Mouse (Mus musculus): Measurements from ENCODE around the gene Bpgm. TPM values are rescaled to one million over a fixed set of nuclear protein-coding genes. Genes with fewer than 3 reads are reported as not detected.
A peak's percentile ranks its signal among the peaks of the same experiment; 100 is the strongest.

Bpgm gene
- polyA plus RNA-seq, 1 experiment, result 18.6 TPM

DNA sequence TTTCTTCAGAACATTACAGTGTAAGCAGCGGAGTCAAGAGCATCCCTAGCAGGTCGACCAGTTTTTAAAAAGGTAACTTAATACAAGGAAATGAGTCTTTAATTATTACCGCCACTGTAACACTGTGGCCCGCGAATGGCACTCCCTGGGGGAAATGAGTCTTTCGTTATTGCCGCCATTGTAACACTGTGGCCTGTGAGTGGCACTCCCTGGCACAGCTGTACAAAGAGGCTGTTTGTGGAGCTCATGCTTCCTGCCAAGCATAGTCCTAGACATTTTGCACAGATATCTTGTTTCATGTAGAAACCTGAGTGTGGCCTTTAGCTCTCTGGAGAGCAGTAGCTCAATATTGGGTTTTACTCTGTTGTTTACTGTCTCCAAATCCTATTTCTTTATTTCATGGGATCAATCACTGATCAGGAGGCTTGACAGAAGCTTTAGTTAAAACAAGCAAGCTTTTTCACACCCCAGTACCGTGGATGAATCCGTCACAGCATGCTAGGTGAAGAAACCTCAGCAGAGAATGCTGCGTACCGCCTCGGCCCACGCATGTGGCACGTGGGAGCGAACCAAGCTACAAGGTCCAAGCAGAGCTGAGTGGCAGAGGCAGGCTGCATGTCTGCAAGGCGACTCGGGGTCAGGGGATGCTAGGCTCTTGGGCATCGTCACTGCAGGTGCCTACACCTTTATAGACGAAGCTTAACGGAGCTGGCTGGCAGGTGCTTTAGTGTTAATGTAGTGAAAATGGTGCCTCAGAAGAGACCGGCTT lies 17.5 kb downstream of the Bpgm start:
- no peaks in the 10 kb centered on the region for H3K27me3 ChIP-seq (ENCODE audit: control insufficient read depth, insufficient read depth, insufficient read length)
- H3K36me3 ChIP-seq (ENCODE audit: control insufficient read depth, insufficient read depth), result no peaks in the 10 kb centered on the region
- no peak overlapping the region for H3ac ChIP-seq (ENCODE audit: control insufficient read depth, insufficient read length)
- peak overlapping the region; percentile 57 for H3K4me2 ChIP-seq (ENCODE audit: low read depth)
- H3K79me2 ChIP-seq (ENCODE audit: control insufficient read depth, insufficient read depth), result no peaks in the 10 kb centered on the region
- no peak overlapping the region for H3K4me3 ChIP-seq
- TF ChIP-seq MYOD1 (IDR thresholded peaks at IDR 0.05; ENCODE audit: control insufficient read depth in 1 of 3, insufficient read length in 2 of 3, low read depth in 2 of 3) (peak in 2 of 3 experiments; percentile 38 to 69), MAX (IDR thresholded peaks at IDR 0.05; ENCODE audit: low read depth) (no peak), USF1 (IDR thresholded peaks at IDR 0.05; ENCODE audit: low read depth) (no peak), MYOG (IDR thresholded peaks at IDR 0.05; ENCODE audit: control insufficient read depth in 1 of 3, insufficient read depth in 1 of 3, insufficient read length in 2 of 3, low read depth in 2 of 3) (peak in 1 of 3 experiments; percentile 59)

GRCm38 (mm10) chr6:34495140-34495551 lies 19.1 kb downstream of the Bpgm start:
- Histone ChIP-seq H3ac (ENCODE audit: control insufficient read depth, insufficient read length) (no peak overlapping the region), H3K4me2 (ENCODE audit: low read depth) (peak overlapping the region; percentile 47), H3K27me3 (ENCODE audit: control insufficient read depth, insufficient read depth, insufficient read length) (no peaks in the 10 kb centered on the region), H3K36me3 (ENCODE audit: control insufficient read depth, insufficient read depth) (no peaks in the 10 kb centered on the region), H3K4me3 (no peak overlapping the region), H3K79me2 (ENCODE audit: control insufficient read depth, insufficient read depth) (no peaks in the 10 kb centered on the region)
- TF ChIP-seq TCF3 (IDR thresholded peaks at IDR 0.05; ENCODE audit: insufficient read length, low read depth) (no peak), CEBPB (IDR thresholded peaks at IDR 0.05; ENCODE audit: insufficient read depth, poor library complexity, severe bottlenecking) (no peak), MAX (IDR thresholded peaks at IDR 0.05; ENCODE audit: low read depth) (no peak), POLR2AphosphoS2 (IDR thresholded peaks at IDR 0.05; ENCODE audit: insufficient read length, low read depth) (no peak), E2F4 (IDR thresholded peaks at IDR 0.05; ENCODE audit: insufficient read depth) (no peak), TCF12 (IDR thresholded peaks at IDR 0.05; ENCODE audit: insufficient read depth, poor library complexity, severe bottlenecking) (no peak), POLR2A (IDR thresholded peaks at IDR 0.05; ENCODE audit: insufficient read length, low read depth) (no peak), MYOG (IDR thresholded peaks at IDR 0.05; ENCODE audit: control insufficient read depth in 1 of 3, insufficient read depth in 1 of 3, insufficient read length in 2 of 3, low read depth in 2 of 3) (no peak), MYOD1 (IDR thresholded peaks at IDR 0.05; ENCODE audit: control insufficient read depth in 1 of 3, insufficient read length in 2 of 3, low read depth in 2 of 3) (no peak), REST (IDR thresholded peaks at IDR 0.05; ENCODE audit: insufficient read depth, insufficient read length) (no peak), SRF (IDR thresholded peaks at IDR 0.05; ENCODE audit: control insufficient read depth, insufficient read length, low read depth) (no peak)

GRCm38 (mm10) chr6:34497991-34498625 lies 22.1 kb downstream of the Bpgm start:
- H3K79me2 ChIP-seq (ENCODE audit: control insufficient read depth, insufficient read depth), result no peaks in the 10 kb centered on the region
- H3K36me3 ChIP-seq (ENCODE audit: control insufficient read depth, insufficient read depth), result no peaks in the 10 kb centered on the region
- TF ChIP-seq TCF3 (IDR thresholded peaks at IDR 0.05; ENCODE audit: insufficient read length, low read depth), result no peak
- no peak for TF ChIP-seq POLR2AphosphoS2 (IDR thresholded peaks at IDR 0.05; ENCODE audit: insufficient read length, low read depth)
- H3ac ChIP-seq (ENCODE audit: control insufficient read depth, insufficient read length), result no peak overlapping the region
- peak overlapping the region; percentile 46 for H3K4me2 ChIP-seq (ENCODE audit: low read depth)
- H3K4me3 ChIP-seq, result no peak overlapping the region
- no peaks in the 10 kb centered on the region for H3K27me3 ChIP-seq (ENCODE audit: control insufficient read depth, insufficient read depth, insufficient read length)

DNA sequence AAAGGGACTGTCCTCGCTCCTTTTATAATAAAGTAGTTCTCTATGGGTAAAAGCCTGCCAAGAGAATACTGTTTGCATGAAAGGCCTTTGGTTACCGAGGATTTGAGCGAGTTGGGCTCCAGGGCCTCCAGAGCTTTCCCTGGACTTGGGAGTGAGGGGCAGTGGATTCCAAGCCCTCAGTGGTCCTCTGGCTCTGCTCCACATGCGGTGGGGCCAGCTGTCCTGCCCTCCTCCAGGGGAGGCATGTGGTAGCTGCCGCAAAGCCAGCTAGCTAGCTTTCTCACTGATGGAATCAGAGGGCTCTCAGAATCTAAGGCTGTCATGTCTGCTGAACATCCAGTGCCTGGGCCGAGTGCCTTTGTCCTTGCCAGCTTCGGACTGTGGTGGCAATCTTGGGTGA lies 26.3 kb downstream of the Bpgm start:
- Histone ChIP-seq H3ac (ENCODE audit: control insufficient read depth, insufficient read length) (no peak overlapping the region), H3K79me2 (ENCODE audit: control insufficient read depth, insufficient read depth) (no peaks in the 10 kb centered on the region), H3K4me2 (ENCODE audit: low read depth) (no peak overlapping the region), H3K27me3 (ENCODE audit: control insufficient read depth, insufficient read depth, insufficient read length) (no peaks in the 10 kb centered on the region), H3K4me3 (no peak overlapping the region), H3K36me3 (ENCODE audit: control insufficient read depth, insufficient read depth) (no peaks in the 10 kb centered on the region)
- TF ChIP-seq CEBPB (IDR thresholded peaks at IDR 0.05; ENCODE audit: insufficient read depth, poor library complexity, severe bottlenecking) (no peak), REST (IDR thresholded peaks at IDR 0.05; ENCODE audit: insufficient read depth, insufficient read length) (no peak), E2F4 (IDR thresholded peaks at IDR 0.05; ENCODE audit: insufficient read depth) (no peak), POLR2A (IDR thresholded peaks at IDR 0.05; ENCODE audit: insufficient read length, low read depth) (no peak), TCF3 (IDR thresholded peaks at IDR 0.05; ENCODE audit: insufficient read length, low read depth) (no peak), SRF (IDR thresholded peaks at IDR 0.05; ENCODE audit: control insufficient read depth, insufficient read length, low read depth) (no peak), MYOG (IDR thresholded peaks at IDR 0.05; ENCODE audit: control insufficient read depth in 1 of 3, insufficient read depth in 1 of 3, insufficient read length in 2 of 3, low read depth in 2 of 3) (no peak), MAX (IDR thresholded peaks at IDR 0.05; ENCODE audit: low read depth) (no peak), POLR2AphosphoS2 (IDR thresholded peaks at IDR 0.05; ENCODE audit: insufficient read length, low read depth) (no peak), MYOD1 (IDR thresholded peaks at IDR 0.05; ENCODE audit: control insufficient read depth in 1 of 3, insufficient read length in 2 of 3, low read depth in 2 of 3) (no peak), USF1 (IDR thresholded peaks at IDR 0.05; ENCODE audit: low read depth) (no peak), TCF12 (IDR thresholded peaks at IDR 0.05; ENCODE audit: insufficient read depth, poor library complexity, severe bottlenecking) (no peak)

DNA sequence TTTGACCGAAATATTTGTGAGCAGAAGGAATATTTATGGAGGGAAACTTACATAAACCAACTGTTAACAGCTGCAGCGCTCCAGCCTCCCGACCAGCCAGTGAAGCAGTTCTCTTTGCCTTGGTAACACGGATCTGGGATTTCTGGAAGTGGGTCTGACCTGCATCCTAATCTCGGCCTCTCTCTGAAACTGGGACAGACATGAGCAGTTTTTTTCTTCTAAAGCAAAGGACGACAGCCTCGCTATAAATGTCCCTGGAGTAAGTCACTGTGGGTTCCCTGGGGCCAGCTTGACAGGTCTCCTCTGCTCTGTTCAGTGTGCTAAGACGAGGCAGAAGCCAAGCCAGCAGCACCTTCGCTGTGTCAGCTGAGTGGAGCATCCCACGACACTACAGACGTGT lies 29.9 kb downstream of the Bpgm start:
- Histone ChIP-seq H3ac (ENCODE audit: control insufficient read depth, insufficient read length) (no peak overlapping the region), H3K79me2 (ENCODE audit: control insufficient read depth, insufficient read depth) (no peaks in the 10 kb centered on the region), H3K27me3 (ENCODE audit: control insufficient read depth, insufficient read depth, insufficient read length) (no peaks in the 10 kb centered on the region), H3K4me3 (no peak overlapping the region), H3K4me2 (ENCODE audit: low read depth) (no peak overlapping the region), H3K36me3 (ENCODE audit: control insufficient read depth, insufficient read depth) (no peaks in the 10 kb centered on the region)
- TF ChIP-seq MAX (IDR thresholded peaks at IDR 0.05; ENCODE audit: low read depth) (no peak), E2F4 (IDR thresholded peaks at IDR 0.05; ENCODE audit: insufficient read depth) (no peak), REST (IDR thresholded peaks at IDR 0.05; ENCODE audit: insufficient read depth, insufficient read length) (no peak), MYOD1 (IDR thresholded peaks at IDR 0.05; ENCODE audit: control insufficient read depth in 1 of 3, insufficient read length in 2 of 3, low read depth in 2 of 3) (no peak), POLR2A (IDR thresholded peaks at IDR 0.05; ENCODE audit: insufficient read length, low read depth) (no peak), USF1 (IDR thresholded peaks at IDR 0.05; ENCODE audit: low read depth) (no peak), MYOG (IDR thresholded peaks at IDR 0.05; ENCODE audit: control insufficient read depth in 1 of 3, insufficient read depth in 1 of 3, insufficient read length in 2 of 3, low read depth in 2 of 3) (no peak), POLR2AphosphoS2 (IDR thresholded peaks at IDR 0.05; ENCODE audit: insufficient read length, low read depth) (no peak), TCF12 (IDR thresholded peaks at IDR 0.05; ENCODE audit: insufficient read depth, poor library complexity, severe bottlenecking) (no peak)

All from myocyte (in vitro differentiated cells).